Mouse (Mus musculus) cerebellum, adult 18-20 months (tissue): ENCODE measurements around the gene Fndc5.

ENCODE experiments used
- DNase-seq, 2 experiments: peaks; one replicate each; pipeline ENCODE4 v3.0.0; 2021

The Fndc5 gene

DNA sequence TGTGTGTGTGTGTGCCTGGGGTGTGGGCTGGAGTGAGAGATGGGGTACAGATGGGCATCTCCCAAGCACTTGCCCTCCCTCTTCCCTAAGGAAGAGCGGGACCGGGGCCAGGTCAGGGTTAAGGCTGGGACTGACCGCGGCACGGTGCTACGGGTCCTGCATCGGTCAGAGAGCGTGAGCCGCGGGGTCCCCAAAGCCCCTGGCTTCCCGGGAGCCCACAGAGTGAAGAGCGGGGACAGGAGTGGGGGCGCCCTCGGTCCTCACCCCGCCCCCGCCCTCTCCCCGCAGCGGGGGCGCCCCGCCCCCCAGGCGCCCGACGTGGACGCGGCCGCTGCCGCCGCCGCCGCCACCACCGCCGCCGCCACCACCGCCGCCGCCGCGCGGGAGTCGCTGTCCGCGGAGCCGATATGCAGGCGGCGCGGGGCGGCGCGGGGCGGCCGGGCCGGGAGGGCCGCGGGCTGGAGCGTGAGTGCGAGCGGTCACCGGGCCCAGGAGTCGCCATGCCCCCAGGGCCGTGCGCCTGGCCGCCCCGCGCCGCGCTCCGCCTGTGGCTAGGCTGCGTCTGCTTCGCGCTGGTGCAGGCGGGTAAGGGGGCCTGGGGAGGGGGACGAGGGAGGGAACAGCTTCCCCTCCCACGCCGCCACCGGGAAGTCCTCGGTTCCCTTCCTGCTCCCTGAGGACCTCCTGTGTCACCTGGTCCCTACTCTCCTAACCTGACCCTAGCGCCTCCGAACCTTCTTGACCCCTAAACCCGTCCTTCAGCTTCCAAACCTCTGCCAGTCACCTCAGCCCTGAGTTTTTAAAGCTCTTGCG, at the start of gene Fndc5:
Fndc5 (plus strand) TSS at position 421 of the 813 bp plus-strand sequence.
- DNase-seq, result peak; percentile 49 to 78

DNA sequence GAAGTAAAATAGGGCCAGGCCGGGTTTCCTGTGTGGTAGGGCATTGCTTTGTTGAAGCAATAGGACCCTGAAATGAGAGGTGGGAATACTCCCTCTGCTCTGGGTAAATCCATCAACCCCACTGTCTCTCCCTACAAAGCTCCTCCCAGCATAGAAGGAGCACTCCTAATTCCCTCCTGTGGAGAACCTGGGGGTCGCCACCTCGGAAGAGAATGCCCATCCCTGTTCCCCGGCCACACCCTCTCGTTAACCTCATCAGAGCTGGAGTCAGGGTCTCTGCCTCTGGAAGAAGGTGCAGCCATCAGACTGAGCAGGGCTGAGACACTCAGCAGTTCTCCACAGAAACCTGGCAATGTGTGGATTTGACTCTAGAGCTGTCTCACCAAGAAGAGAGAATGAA, 48.9 kb upstream of the Fndc5 start:
- DNase-seq, result no peak

DNA sequence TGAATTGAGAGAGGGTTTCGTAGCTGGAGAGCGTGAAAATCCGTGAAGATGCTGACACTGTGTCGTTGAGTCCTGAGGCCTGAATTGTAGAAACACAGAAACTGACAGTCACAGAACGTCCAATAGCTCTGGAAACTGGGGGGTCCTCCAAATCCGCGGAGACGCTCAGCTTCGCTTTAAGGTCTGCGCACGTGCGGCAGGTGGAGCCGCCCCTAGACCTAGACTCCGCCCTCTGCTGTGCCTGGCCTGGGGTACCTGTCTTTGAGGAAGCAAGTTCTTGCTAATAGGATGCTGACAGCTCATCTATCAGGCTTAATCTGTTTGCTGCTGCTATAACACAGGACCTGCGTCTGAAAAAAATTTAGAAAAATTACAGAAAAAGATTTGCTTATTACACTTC, 41.5 kb upstream of the Fndc5 start:
- DNase-seq, result peak in 1 of 2 experiments; percentile 32

DNA sequence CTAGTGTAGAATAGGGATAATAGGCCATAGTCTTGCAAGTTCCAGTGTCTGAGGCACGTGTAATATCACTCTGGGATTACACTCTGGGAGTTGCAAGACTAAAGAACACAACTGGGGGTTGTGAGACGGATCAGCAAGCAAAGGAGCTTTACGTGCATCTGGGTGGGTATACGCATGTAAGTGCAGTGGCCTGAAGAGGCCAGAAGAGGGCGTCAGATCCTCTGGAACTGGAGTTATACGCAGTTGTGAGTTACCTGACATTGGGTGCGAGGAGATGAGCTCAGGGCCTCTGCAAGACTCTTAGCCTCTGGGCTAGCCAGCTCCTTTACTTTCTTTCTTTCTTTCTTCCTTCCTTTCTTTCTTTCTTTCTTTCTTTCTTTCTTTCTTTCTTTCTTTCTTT, 39.8 kb upstream of the Fndc5 start:
- DNase-seq, result no peak

- no peak for DNase-seq
These were observed 34.5 kb upstream of the Fndc5 start for GRCm38 (mm10) chr4:129102133-129102829.

DNA sequence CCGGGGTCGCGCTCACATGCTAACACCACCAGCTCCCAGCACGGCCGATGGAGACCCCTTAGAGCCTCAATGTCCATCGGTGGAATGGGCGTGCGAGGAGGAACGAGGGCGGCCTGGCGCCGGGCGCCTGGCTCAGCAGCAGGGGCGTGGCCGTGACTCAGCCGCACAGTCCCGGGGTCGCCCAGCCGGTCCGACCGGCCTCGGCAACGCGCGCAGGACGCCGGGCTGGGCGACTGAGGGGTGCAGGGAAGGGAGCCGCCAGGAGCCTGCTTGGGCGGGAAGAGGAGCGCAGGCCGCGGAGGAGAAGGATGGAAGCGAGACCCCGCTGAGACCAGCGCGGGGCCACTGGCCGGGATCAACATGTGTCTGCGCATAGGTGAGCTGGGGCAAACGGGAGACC, 31.4 kb upstream of the Fndc5 start, which contains the start of gene Tmem54:
Tmem54 (plus strand) TSS at position 193 of the 400 bp plus-strand sequence.
- no peak for DNase-seq

GRCm38 (mm10) chr4:129106073-129106472, 30.7 kb upstream of the Fndc5 start:
- no peak for DNase-seq

- DNase-seq, result no peak
These were observed 29.4 kb upstream of the Fndc5 start for GRCm38 (mm10) chr4:129107348-129107899.

GRCm38 (mm10) chr4:129108624-129109023, 28.2 kb upstream of the Fndc5 start:
- no peak for DNase-seq

GRCm38 (mm10) chr4:129110804-129111203, 26.0 kb upstream of the Fndc5 start:
- DNase-seq, result no peak

GRCm38 (mm10) chr4:129111350-129111749, 25.4 kb upstream of the Fndc5 start:
- no peak for DNase-seq

GRCm38 (mm10) chr4:129112231-129112630, 24.6 kb upstream of the Fndc5 start:
- DNase-seq, result peak in 1 of 2 experiments; percentile 27

DNA sequence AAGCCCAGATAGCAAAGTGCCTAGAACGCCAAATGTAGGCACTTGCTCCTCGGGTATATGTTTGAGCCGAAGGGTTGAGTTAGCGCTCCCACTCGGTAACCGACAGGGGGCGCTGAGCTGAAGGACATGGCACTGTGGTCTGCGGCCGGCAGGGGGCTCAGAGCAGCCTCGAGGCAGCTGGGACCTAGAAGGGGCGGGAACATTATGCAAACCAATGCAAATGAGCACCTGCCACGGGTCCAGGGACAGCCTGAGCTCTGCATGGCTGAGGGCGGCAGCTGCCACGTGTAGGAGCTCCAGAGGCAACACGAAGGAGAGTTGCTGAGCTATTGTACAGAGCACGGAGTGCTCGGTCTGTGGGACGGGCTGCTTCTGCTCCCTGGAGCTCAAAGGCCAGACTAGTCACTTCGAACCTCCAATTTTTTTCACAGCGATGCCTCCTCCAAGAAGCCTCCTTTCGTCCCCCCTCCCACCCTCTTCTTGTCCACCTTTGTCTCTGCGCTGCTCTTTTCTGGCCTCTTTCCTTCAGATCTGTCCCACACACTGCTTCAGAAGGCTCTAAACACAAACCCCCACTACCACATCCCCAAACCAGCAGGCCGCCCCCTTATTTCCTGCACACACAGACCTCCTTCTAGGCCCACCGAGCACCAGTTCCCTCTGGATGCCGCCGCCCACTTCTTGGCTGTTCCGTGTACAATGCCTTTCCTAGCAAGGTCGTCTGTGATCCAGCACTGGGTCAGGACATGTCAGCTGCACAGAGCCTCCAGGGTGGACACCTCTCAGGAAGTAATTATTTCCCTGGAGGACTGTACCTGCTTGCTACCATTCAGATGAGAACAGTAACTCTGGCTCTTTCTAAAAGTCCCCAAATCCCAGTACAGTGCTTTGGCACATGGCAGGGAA, 23.5 kb upstream of the Fndc5 start:
- peak; percentile 76 to 86 for DNase-seq

- DNase-seq, result no peak
These were observed 20.1 kb upstream of the Fndc5 start for GRCm38 (mm10) chr4:129116703-129117102.

DNA sequence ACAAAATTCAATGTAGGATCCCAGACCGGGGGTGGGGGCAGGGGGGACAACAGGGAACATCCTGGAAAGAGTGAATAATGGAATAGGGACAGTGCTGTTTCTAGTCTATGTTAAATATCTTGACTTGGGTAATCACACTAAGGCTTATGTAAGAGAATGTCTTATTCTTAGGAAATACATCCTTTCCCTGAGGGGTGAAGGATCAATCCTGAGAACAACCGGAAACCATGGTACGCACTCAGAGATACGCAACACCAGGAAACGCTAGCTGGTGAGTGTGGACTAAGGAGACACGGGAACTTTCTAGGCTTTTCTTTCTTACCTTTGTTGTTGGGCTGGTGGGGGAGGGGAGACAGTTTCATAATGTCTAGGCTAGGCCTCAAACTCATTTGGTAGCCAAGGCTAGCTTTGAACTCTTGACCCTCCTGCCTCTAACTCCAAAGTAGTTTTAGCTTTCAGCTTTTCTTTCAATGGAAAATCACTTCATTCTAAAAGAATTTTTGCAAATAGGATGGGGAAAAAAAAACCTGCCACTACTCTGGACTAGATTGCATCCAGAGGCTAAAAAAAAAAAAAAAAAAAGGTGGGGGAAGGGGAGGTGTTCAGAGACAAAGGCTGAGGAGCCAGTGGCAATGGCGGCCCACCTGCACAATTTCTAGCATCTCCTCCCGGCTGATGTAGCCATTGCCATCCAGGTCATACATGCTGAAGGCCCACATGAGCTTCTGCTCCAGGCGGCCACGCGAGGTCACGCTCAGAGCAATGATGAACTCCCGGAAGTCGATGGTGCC, 18.9 kb upstream of the Fndc5 start:
- no peak for DNase-seq

GRCm38 (mm10) chr4:129119708-129120107, 17.1 kb upstream of the Fndc5 start:
- no peak for DNase-seq

GRCm38 (mm10) chr4:129120520-129121445, 16.0 kb upstream of the Fndc5 start:
- DNase-seq, result peak in 1 of 2 experiments; percentile 50

- no peak for DNase-seq
These were observed 15.2 kb upstream of the Fndc5 start, which contains the start of gene Hpca for GRCm38 (mm10) chr4:129121569-129122086. TSS of gene Hpca (minus strand) at chr4:129122036.

DNA sequence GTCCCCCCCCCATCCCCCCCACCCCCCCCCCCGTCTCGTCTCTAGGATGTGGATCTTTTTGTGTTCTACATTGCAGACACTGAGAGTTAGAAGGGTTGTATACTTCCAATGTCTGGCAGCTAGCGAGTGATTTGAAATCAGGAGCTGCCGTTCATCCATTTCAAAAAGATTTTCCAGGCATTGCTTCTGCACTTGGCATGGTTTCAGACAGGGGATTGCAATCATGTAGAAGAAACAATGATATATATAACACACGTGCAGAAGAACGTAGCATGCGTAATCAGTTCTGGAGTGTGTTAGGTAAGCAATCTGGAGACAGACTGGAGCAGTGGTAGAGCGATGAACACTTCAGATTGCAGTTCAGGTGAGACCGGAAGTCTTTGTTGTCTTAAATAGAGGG, 14.7 kb upstream of the Fndc5 start:
- no peak for DNase-seq

- no peak for DNase-seq
These were observed 14.1 kb upstream of the Fndc5 start for GRCm38 (mm10) chr4:129122719-129123118.
